Mouse (Mus musculus) splenic B cell, adult 2 months (primary cell): ENCODE data around the gene Lmnb2.

Source experiments
- DNase-seq: peaks from one replicate; pipeline ENCODE4 v3.0.0-alpha.2; 2011; ENCODE audit warnings: low read depth, low spot score
- H3K27me3 ChIP-seq: 2 replicates; pipeline ENCODE4 v1.6.1; 2012; ENCODE audit warnings: mild to moderate bottlenecking, low read length, moderate library complexity, mixed read lengths; ENCODE audit not compliant: control insufficient read depth, poor library complexity, insufficient read depth, severe bottlenecking
- H3K36me3 ChIP-seq: 2 replicates; pipeline ENCODE4 v1.6.1; 2012; ENCODE audit warnings: mild to moderate bottlenecking, low read length, moderate library complexity, mixed read lengths; ENCODE audit not compliant: control insufficient read depth, poor library complexity, insufficient read depth, severe bottlenecking

Lmnb2 gene

GRCm38 (mm10) chr10:80917779-80918434 lies at the start of gene Lmnb2:
TSS of gene Lmnb2 (minus strand) at chr10:80918245.
- DNase-seq = peak; percentile 58
- no peaks in the 10 kb centered on the region for H3K27me3 ChIP-seq
- no peaks in the 10 kb centered on the region for H3K36me3 ChIP-seq

- Histone ChIP-seq H3K36me3 (no peaks in the 10 kb centered on the region), H3K27me3 (no peaks in the 10 kb centered on the region)
- DNase-seq = peak; percentile 57
Measured at GRCm38 (mm10) chr10:80967101-80967656, 49.1 kb upstream of the Lmnb2 start.

- H3K36me3 ChIP-seq = no peaks in the 10 kb centered on the region
- H3K27me3 ChIP-seq = no peaks in the 10 kb centered on the region
- no peak for DNase-seq
Measured at GRCm38 (mm10) chr10:80966296-80966695, 48.3 kb upstream of the Lmnb2 start.

- DNase-seq = no peak
- Histone ChIP-seq H3K27me3 (no peaks in the 10 kb centered on the region), H3K36me3 (no peaks in the 10 kb centered on the region)
Measured at GRCm38 (mm10) chr10:80963031-80963975, 45.3 kb upstream of the Lmnb2 start.

- H3K27me3 ChIP-seq = no peaks in the 10 kb centered on the region
- no peaks in the 10 kb centered on the region for H3K36me3 ChIP-seq
- DNase-seq = no peak
Measured at GRCm38 (mm10) chr10:80962585-80962984, 44.5 kb upstream of the Lmnb2 start.

GRCm38 (mm10) chr10:80962051-80962472 lies 44.0 kb upstream of the Lmnb2 start:
- DNase-seq = no peak
- no peaks in the 10 kb centered on the region for H3K36me3 ChIP-seq
- no peaks in the 10 kb centered on the region for H3K27me3 ChIP-seq

GRCm38 (mm10) chr10:80960551-80961508 lies 42.8 kb upstream of the Lmnb2 start:
- H3K36me3 ChIP-seq = no peaks in the 10 kb centered on the region
- DNase-seq = peak; percentile 58

GRCm38 (mm10) chr10:80958979-80959637 lies 41.1 kb upstream of the Lmnb2 start:
- no peak for DNase-seq
- H3K27me3 ChIP-seq = no peaks in the 10 kb centered on the region
- H3K36me3 ChIP-seq = no peaks in the 10 kb centered on the region

More at GRCm38 (mm10) chr10:80960551-80961508, 42.8 kb upstream of the Lmnb2 start:
- H3K27me3 ChIP-seq = no peaks in the 10 kb centered on the region

- DNase-seq = no peak
- no peaks in the 10 kb centered on the region for H3K27me3 ChIP-seq
- no peaks in the 10 kb centered on the region for H3K36me3 ChIP-seq
Measured at GRCm38 (mm10) chr10:80957791-80958190, 39.7 kb upstream of the Lmnb2 start.

- Histone ChIP-seq H3K36me3 (no peaks in the 10 kb centered on the region), H3K27me3 (no peaks in the 10 kb centered on the region)
- DNase-seq = no peak
Measured at GRCm38 (mm10) chr10:80956901-80957300, 38.9 kb upstream of the Lmnb2 start.

- no peaks in the 10 kb centered on the region for H3K36me3 ChIP-seq
- H3K27me3 ChIP-seq = no peaks in the 10 kb centered on the region
- DNase-seq = no peak
Measured at GRCm38 (mm10) chr10:80956385-80956784, 38.3 kb upstream of the Lmnb2 start.

- DNase-seq = peak; percentile 82
Measured at GRCm38 (mm10) chr10:80955536-80955935, 37.5 kb upstream of the Lmnb2 start.

GRCm38 (mm10) chr10:80954843-80955242 lies 36.8 kb upstream of the Lmnb2 start:
- no peaks in the 10 kb centered on the region for H3K36me3 ChIP-seq
- DNase-seq = no peak
- H3K27me3 ChIP-seq = no peaks in the 10 kb centered on the region

More at GRCm38 (mm10) chr10:80955536-80955935, 37.5 kb upstream of the Lmnb2 start:
- H3K36me3 ChIP-seq = no peaks in the 10 kb centered on the region
- H3K27me3 ChIP-seq = no peaks in the 10 kb centered on the region

- Histone ChIP-seq H3K36me3 (no peaks in the 10 kb centered on the region), H3K27me3 (no peaks in the 10 kb centered on the region)
- no peak for DNase-seq
Measured at GRCm38 (mm10) chr10:80954415-80954814, 36.4 kb upstream of the Lmnb2 start.
